Mouse (Mus musculus): Measurements from ENCODE around the gene Trub2. TPM values are rescaled to one million over a fixed set of nuclear protein-coding genes. Genes with fewer than 3 reads are reported as not detected.

The Trub2 gene
- polyA plus RNA-seq, 1 experiment from 2014 or later = 40.0 TPM

GRCm38 (mm10) chr2:29768901-29769300, 19.4 kb downstream of the Trub2 start:
- no peaks in the 10 kb centered on the region for H3K27me3 ChIP-seq
- H3K9me3 ChIP-seq = no peaks in the 10 kb centered on the region

DNA sequence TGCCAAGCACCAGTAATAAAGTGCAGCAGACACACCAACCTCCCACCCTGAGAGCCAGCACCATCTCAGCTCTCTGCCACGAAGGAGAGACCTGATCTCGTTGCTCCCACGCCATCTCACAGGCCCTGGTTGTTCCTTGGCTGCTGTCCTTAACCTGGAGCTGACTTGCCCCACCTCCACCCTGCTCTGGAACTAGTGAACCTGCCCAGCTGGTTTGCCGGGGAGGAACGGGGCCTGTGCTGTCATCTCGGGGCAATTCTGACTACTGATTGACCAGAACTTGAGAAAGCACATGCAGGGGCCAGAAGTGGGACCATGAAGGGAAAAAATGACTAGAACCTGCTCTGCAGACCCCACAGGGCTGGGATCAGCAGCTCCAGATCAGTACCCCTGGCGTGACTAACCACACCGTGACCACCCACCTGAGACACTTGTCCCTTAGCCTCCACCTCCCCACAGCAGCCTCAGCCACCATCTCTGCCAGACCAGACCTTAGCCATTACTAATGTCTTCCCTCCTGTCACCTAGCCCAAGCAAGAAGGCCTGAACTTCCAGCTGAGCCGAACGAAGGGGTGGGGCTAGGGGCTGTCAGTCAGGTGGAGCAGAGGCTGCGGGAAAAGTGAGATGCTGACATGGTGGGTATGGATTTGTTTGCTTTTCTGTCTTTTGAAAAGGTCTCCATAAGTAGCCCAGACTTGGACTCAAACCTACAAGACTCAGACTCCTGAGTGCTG, 20.2 kb downstream of the Trub2 start:
- no peak overlapping the region for H3K4me3 ChIP-seq
- H3K4me1 ChIP-seq (replicated peaks) = no peaks in the 10 kb centered on the region
- H3K9ac ChIP-seq = no peak overlapping the region
- ATAC-seq (ENCODE audit: low FRiP score) = no peak
- H3K27ac ChIP-seq = no peak overlapping the region
- H3K27me3 ChIP-seq = no peaks in the 10 kb centered on the region
- H3K9me3 ChIP-seq = no peaks in the 10 kb centered on the region
- peaks cover 6% of the 10 kb centered on the region for H3K36me3 ChIP-seq
- 70% methylated on average over 11 of the region's 11 CpGs for WGBS
- no peak overlapping the region for H3K4me2 ChIP-seq

More at GRCm38 (mm10) chr2:29768901-29769300, 19.4 kb downstream of the Trub2 start:
- Histone ChIP-seq H3K36me3 (peaks cover 14% of the 10 kb centered on the region), H3K4me1 (replicated peaks) (no peaks in the 10 kb centered on the region), H3K9ac (no peak overlapping the region), H3K27ac (no peak overlapping the region), H3K4me3 (no peak overlapping the region), H3K4me2 (no peak overlapping the region)
- no peak for ATAC-seq (ENCODE audit: low FRiP score)
- WGBS = 73% methylated on average over 9 of the region's 9 CpGs

DNA sequence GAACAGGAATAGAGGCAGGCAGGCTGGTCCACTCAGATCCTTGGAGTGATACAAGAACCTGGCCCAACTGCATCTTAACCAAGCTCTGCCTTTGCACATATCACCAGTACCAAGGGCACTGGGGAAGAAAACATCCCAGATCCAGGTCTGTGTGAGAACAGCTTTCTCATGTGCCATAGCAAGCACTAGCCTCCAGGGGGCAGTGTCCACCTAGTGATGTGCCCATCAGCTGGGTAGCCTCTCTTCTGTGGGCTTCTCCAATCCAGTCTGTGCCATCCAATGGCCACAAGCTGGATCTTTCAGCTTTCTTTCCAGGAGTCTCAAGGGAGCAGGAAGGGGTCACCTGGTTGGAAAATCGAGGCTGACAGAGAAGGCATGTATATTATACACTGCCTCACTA, 23.5 kb downstream of the Trub2 start:
- H3K9me3 ChIP-seq = no peaks in the 10 kb centered on the region
- peak; percentile 72; the same call in 1 of the 2 replicates for ATAC-seq (ENCODE audit: low FRiP score)

DNA sequence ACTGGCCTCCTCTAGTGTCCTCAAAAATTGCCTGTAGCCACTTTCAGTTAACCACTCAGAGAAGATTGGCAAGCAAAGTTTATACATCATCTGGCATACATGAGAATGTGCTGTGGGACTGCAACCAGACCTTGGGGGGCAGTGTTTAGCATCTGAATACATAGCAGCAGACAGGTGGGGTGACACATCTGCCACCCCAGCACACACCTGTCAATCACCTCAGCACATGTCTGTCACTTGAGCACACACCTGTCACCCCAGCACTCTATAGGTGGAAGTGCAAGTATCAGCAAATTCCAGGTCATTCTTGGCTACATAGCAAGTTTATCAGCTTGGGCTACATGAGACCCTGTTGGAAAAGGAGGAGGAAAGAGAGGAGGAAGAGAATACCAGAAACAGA, 32.6 kb downstream of the Trub2 start:
- no peak overlapping the region for H3K9ac ChIP-seq
- H3K9me3 ChIP-seq = no peaks in the 10 kb centered on the region
- no peak overlapping the region for H3K4me2 ChIP-seq
- peaks cover 11% of the 10 kb centered on the region for H3K4me1 ChIP-seq (replicated peaks)
- ATAC-seq (ENCODE audit: low FRiP score) = no peak
- H3K27me3 ChIP-seq = peaks cover 34% of the 10 kb centered on the region
- no peak overlapping the region for H3K27ac ChIP-seq
- no peaks in the 10 kb centered on the region for H3K36me3 ChIP-seq
- H3K4me3 ChIP-seq = no peak overlapping the region

More for the DNA sequence above, 23.5 kb downstream of the Trub2 start:
- Histone ChIP-seq H3K4me3 (no peak overlapping the region), H3K27me3 (no peaks in the 10 kb centered on the region), H3K9ac (no peak overlapping the region), H3K27ac (no peak overlapping the region), H3K36me3 (no peaks in the 10 kb centered on the region), H3K4me2 (no peak overlapping the region), H3K4me1 (replicated peaks) (no peaks in the 10 kb centered on the region)
- 8% methylated on average over 1 of the region's 1 CpGs for WGBS

DNA sequence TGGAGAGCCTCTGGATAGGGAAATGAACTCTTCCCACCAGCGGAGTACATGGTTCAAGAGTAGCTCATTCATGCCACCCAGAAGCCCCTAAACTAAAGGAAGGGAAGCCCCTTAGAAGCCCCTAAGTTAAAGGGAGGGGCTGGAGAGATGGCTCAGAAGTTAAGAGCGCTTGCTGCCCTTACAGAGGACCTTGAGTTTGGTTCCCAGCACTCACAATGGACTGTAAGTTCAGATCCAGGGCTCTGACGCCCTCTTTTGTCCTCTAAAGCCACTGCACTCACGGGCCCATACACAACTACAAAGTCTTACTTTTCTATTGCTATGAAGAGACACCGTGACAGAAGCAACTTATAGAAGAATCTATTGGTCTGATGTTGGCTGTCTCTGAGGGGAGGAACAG, 35.9 kb downstream of the Trub2 start:
- Histone ChIP-seq H3K36me3 (no peaks in the 10 kb centered on the region), H3K4me3 (no peak overlapping the region), H3K27ac (no peak overlapping the region), H3K9ac (no peak overlapping the region), H3K27me3 (peaks cover 63% of the 10 kb centered on the region), H3K4me1 (replicated peaks) (peaks cover 18% of the 10 kb centered on the region), H3K9me3 (no peaks in the 10 kb centered on the region), H3K4me2 (no peak overlapping the region)
- no peak for ATAC-seq (ENCODE audit: low FRiP score)
- WGBS = 87% methylated on average over 5 of the region's 5 CpGs

- 7% methylated on average over 28 of the region's 28 CpGs for WGBS
- peak within 1 kb of the TSS; percentile 12; the same call in 1 of the 2 replicates for H3K4me3 ChIP-seq
- H3K27ac ChIP-seq = no peak within 1 kb of the TSS
- peaks cover 22% of the 10 kb centered on the region for H3K4me1 ChIP-seq (replicated peaks)
- peaks cover 68% of the 10 kb centered on the region for H3K27me3 ChIP-seq
- no peaks in the 10 kb centered on the region for H3K9me3 ChIP-seq
- H3K4me2 ChIP-seq = peak within 1 kb of the TSS; percentile 38
- H3K9ac ChIP-seq = peak within 1 kb of the TSS; percentile 43; the same call in 1 of the 2 replicates
- no peak for ATAC-seq (ENCODE audit: low FRiP score)
- H3K36me3 ChIP-seq = no peaks in the 10 kb centered on the region
Measured at GRCm38 (mm10) chr2:29751497-29751896, 36.8 kb downstream of the Trub2 start, which contains the start of gene Gm13420. Gene Gm13420 (minus strand): TSS chr2:29751685.

GRCm38 (mm10) chr2:29748499-29748898, 39.8 kb downstream of the Trub2 start:
- WGBS = 78% methylated on average over 4 of the region's 4 CpGs
- Histone ChIP-seq H3K4me1 (replicated peaks) (peaks cover 25% of the 10 kb centered on the region), H3K9me3 (no peaks in the 10 kb centered on the region), H3K4me2 (no peak overlapping the region), H3K9ac (no peak overlapping the region), H3K27ac (no peak overlapping the region), H3K36me3 (no peaks in the 10 kb centered on the region), H3K27me3 (peaks cover 80% of the 10 kb centered on the region), H3K4me3 (no peak overlapping the region)
- no peak for ATAC-seq (ENCODE audit: low FRiP score)

DNA sequence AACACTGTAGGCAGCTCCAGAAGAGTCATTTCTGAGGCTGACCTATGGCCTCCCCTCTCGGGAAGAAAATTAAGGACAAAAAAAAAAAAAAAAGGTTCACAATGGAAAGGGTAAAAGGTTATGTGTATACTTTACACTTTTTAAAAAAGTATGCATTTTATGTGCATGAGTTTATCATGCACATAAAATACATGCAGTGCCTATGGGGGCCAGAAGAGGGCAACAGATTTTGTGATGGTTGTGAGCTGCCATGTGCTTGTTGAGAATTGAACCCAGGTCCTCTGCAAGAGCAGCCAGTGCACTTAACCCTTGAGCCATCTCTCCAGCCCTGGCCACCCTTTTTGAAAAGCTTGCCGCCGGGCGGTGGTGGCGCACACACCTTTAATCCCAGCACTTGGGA, 40.5 kb downstream of the Trub2 start:
- peaks cover 73% of the 10 kb centered on the region for H3K27me3 ChIP-seq
- H3K9ac ChIP-seq = no peak overlapping the region
- H3K4me1 ChIP-seq (replicated peaks) = peaks cover 25% of the 10 kb centered on the region
- 61% methylated on average over 5 of the region's 5 CpGs for WGBS
- ATAC-seq (ENCODE audit: low FRiP score) = no peak
- no peaks in the 10 kb centered on the region for H3K36me3 ChIP-seq
- H3K27ac ChIP-seq = no peak overlapping the region
- H3K4me3 ChIP-seq = peak overlapping the region; percentile 41; the same call in 1 of the 2 replicates
- H3K9me3 ChIP-seq = no peaks in the 10 kb centered on the region
- peak overlapping the region; percentile 76 for H3K4me2 ChIP-seq

GRCm38 (mm10) chr2:29747188-29747782, 41.0 kb downstream of the Trub2 start:
- Histone ChIP-seq H3K4me1 (replicated peaks) (peaks cover 25% of the 10 kb centered on the region), H3K4me2 (peak overlapping the region; percentile 76), H3K9me3 (no peaks in the 10 kb centered on the region), H3K36me3 (no peaks in the 10 kb centered on the region), H3K27me3 (peaks cover 67% of the 10 kb centered on the region), H3K27ac (no peak overlapping the region), H3K4me3 (peak overlapping the region; percentile 41), H3K9ac (peak overlapping the region; percentile 76)
- no peak for ATAC-seq (ENCODE audit: low FRiP score)
- 2% methylated on average over 50 of the region's 50 CpGs for WGBS

DNA sequence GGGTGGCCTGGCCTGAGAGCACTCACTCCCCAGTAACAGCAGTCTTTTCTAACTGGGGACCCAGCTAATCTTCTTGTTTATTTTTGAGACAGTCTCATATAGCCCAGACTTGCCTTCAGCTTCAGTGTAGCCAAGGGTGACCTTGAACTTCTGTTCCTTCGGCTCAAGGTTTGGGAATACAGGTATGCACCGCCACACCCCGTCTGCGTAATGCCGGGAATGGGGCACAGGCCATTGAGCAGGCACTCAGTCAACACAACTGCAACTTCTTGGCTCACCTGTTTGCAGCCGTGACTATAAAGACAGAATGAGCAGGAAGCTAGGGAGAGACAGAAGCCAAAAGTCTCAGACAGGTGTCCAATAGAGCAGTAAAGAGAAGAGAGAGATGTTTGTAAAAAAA, 44.0 kb downstream of the Trub2 start:
- H3K27me3 ChIP-seq = peaks cover 38% of the 10 kb centered on the region
- H3K9me3 ChIP-seq = no peaks in the 10 kb centered on the region
- peaks cover 9% of the 10 kb centered on the region for H3K4me1 ChIP-seq (replicated peaks)
- no peak overlapping the region for H3K27ac ChIP-seq
- no peak for ATAC-seq (ENCODE audit: low FRiP score)
- H3K36me3 ChIP-seq = peaks cover 14% of the 10 kb centered on the region
- WGBS = 96% methylated on average over 6 of the region's 6 CpGs
- no peak overlapping the region for H3K4me2 ChIP-seq
- H3K9ac ChIP-seq = no peak overlapping the region
- no peak overlapping the region for H3K4me3 ChIP-seq

DNA sequence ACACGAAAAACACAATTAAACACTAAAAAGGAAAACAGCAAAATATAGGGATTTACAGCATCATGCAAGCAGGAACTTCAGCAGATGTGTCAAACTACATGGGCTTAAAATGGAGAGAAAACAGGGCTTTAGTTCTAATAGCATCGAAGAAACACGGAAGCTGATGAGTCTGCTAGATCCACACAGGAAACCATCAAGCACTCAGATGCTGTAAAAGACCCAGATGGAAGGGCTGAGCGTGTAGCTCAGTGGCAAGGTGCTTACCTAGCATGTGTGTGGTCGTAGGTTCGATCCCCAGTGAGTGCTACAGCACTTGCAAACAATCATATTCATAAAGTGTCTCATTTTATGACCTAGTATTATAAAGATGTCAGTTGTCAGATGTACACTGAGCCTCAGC, 47.1 kb downstream of the Trub2 start:
- peaks cover 10% of the 10 kb centered on the region for H3K27me3 ChIP-seq
- H3K4me1 ChIP-seq (replicated peaks) = 0 out of 2 replicates have a peak, but pooled peaks cover 3% of the 10 kb centered on the region
- no peak overlapping the region for H3K4me3 ChIP-seq
- H3K9ac ChIP-seq = no peak overlapping the region
- 94% methylated on average over 6 of the region's 6 CpGs for WGBS
- no peak for ATAC-seq (ENCODE audit: low FRiP score)
- H3K36me3 ChIP-seq = peaks cover 45% of the 10 kb centered on the region
- H3K27ac ChIP-seq = no peak overlapping the region
- H3K4me2 ChIP-seq = no peak overlapping the region
- no peaks in the 10 kb centered on the region for H3K9me3 ChIP-seq

GRCm38 (mm10) chr2:29739368-29739767, 48.9 kb downstream of the Trub2 start:
- Histone ChIP-seq H3K9ac (no peak overlapping the region), H3K9me3 (no peaks in the 10 kb centered on the region), H3K36me3 (peaks cover 62% of the 10 kb centered on the region), H3K27me3 (no peaks in the 10 kb centered on the region), H3K4me2 (no peak overlapping the region), H3K27ac (no peak overlapping the region), H3K4me3 (no peak overlapping the region), H3K4me1 (replicated peaks) (no peaks in the 10 kb centered on the region)
- no peak for ATAC-seq (ENCODE audit: low FRiP score)
- WGBS = 75% methylated on average over 5 of the region's 5 CpGs

GRCm38 (mm10) chr2:29738799-29739198, 49.5 kb downstream of the Trub2 start:
- H3K4me3 ChIP-seq = no peak overlapping the region
- peaks cover 67% of the 10 kb centered on the region for H3K36me3 ChIP-seq
- H3K27ac ChIP-seq = no peak overlapping the region
- no peaks in the 10 kb centered on the region for H3K9me3 ChIP-seq
- H3K4me2 ChIP-seq = no peak overlapping the region
- H3K4me1 ChIP-seq (replicated peaks) = no peaks in the 10 kb centered on the region
- H3K27me3 ChIP-seq = no peaks in the 10 kb centered on the region
- no peak overlapping the region for H3K9ac ChIP-seq
- no peak for ATAC-seq (ENCODE audit: low FRiP score)
- WGBS = 67% methylated on average over 4 of the region's 4 CpGs

Measured in hindbrain, embryonic 13.5 days (tissue).